Mouse (Mus musculus) mouse trophoblast stem cell (cell line): ENCODE data around the gene Slc36a3.

Experiments
- in situ Hi-C, 2 experiments: fragments of 300-500 bp; cut with MseI, MboI; formaldehyde crosslinking; loops; 2 replicates in 1 of 2; 3 replicates in 1 of 2; pipeline ENCODE4 v1.15.1; 2025

Slc36a3 gene

DNA sequence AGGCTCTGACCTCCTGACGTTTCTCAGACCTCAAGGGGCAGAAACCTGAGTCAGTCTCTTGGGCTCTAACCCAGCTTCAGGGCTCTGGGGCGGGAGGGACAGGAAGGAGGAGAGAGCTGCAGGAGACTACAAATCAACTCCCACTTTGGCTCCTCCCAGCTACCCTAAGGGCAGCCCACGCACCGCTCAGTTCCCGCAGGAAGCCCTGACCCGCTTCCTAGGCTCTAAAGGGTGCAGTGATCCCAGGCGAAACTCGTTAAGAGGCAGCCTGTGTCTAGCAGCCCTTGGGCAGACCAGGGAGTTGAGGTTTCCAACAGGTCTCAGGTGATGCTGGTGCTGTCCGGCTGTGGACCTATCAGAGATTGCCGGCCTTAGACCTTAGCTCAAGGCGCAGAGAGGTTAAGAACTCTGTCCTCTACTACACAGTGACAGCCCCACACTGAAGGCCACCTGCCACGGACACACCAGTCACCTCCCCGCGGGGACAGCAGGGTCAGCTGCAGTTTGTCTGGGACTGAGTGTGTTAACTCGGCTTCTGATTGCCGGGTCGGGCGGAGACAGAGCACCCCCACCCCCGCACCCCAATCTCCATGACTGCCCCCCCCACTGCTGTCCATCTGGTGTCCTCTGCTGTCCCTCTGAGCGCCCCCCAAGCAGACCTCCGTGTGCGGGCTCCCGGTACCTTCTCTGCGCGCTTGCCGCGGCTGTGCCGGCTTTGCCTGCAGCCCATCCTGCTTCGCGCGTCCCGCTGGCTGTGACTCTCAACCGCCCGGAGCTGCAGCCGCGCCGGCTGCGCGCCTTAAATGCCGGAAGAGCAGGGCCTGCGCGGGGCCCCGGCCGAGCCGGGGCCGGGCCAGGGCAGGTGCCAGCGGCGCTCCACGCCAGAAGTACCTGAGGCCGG lies 73.9 kb downstream of the Slc36a3 start, which contains the start of gene Ccdc69:
TSS of gene Ccdc69 (minus strand) at position 801 of the 901 bp plus-strand sequence.
- in situ Hi-C loops = no loop called here

DNA sequence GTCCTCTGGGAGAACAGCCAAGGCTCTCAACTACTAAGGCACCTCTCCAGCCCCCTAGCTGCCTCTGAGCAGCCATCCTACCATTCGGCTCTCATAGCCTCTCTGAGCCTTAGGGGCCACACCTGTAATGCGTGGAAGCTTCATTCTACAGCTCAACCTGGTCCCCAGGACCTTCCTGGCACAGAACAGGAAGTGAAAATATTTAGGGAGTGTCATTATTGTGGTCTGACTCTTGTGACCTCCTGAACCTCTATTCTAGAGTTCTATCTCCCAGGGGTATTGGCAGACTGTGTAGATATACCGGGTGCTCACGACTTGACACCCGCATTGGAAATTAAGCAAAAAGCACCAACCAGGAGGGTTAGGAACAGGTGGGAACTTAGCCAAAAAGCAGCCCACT lies 75.3 kb downstream of the Slc36a3 start:
- in situ Hi-C loops = no loop called here

DNA sequence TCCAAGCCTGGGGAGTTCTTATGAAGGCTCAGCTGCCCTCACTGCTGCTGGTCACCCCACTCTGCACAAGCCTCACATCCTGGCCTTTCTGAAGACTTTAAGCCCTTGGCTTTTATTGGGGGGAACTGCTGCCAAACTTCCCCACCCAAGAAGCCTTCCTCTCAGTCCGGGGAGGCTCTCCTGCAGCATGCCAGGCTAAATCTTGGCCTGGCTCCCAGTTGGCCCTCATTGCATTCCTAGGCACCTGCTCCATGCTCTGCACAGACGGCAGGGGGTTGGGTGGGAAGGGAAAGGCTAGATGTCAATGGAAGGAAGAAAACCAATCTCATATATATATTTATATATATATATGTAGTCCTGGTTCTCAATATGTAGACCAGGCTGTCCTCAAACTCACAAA lies 75.9 kb downstream of the Slc36a3 start:
- in situ Hi-C loops = no loop called here
